Mouse (Mus musculus): ENCODE results near the gene Pdf. TPM values are rescaled to one million over a fixed set of nuclear protein-coding genes. Genes with fewer than 3 reads are reported as not detected.
"Not testable (repeated sequence)": the region's sequence is repeated elsewhere in the genome, so short reads cannot be mapped to it uniquely, and the experiment has no call there.

The Pdf gene
- polyA plus RNA-seq, 1 experiment from 2014 or later: 32.8 TPM

- Histone ChIP-seq H3K9ac (ENCODE audit: low read depth, low read length) (no peak overlapping the region), H3K9me3 (replicated peaks; ENCODE audit: control insufficient read depth, low read length, poor library complexity, severe bottlenecking) (no peaks in the 10 kb centered on the region), H3K27ac (ENCODE audit: low read length) (no peak overlapping the region), H3K4me3 (ENCODE audit: low read depth, low read length) (no peak overlapping the region), H3K27me3 (ENCODE audit: control insufficient read depth, insufficient read depth, low read depth, low read length) (no peaks in the 10 kb centered on the region), H3K36me3 (ENCODE audit: control insufficient read depth, insufficient read depth, low read length) (no peaks in the 10 kb centered on the region), H3K4me1 (ENCODE audit: control insufficient read depth, insufficient read depth, low read length) (peaks cover 20% of the 10 kb centered on the region), H3K4me2 (ENCODE audit: low read length) (no peak overlapping the region)
- WGBS: 86% methylated on average over 3 of the region's 3 CpGs
- no peak for ATAC-seq
Measured at GRCm38 (mm10) chr8:107029310-107029709, 19.1 kb downstream of the Pdf start.

- Histone ChIP-seq H3K36me3 (ENCODE audit: control insufficient read depth, insufficient read depth, low read length) (no peaks in the 10 kb centered on the region), H3K27me3 (ENCODE audit: control insufficient read depth, insufficient read depth, low read depth, low read length) (no peaks in the 10 kb centered on the region), H3K27ac (ENCODE audit: low read length) (no peak overlapping the region), H3K4me3 (ENCODE audit: low read depth, low read length) (no peak overlapping the region), H3K9me3 (replicated peaks; ENCODE audit: control insufficient read depth, low read length, poor library complexity, severe bottlenecking) (no peaks in the 10 kb centered on the region), H3K4me1 (ENCODE audit: control insufficient read depth, insufficient read depth, low read length) (no peaks in the 10 kb centered on the region), H3K9ac (ENCODE audit: low read depth, low read length) (no peak overlapping the region), H3K4me2 (ENCODE audit: low read length) (no peak overlapping the region)
- ATAC-seq: no peak
- 91% methylated on average over 8 of the region's 8 CpGs for WGBS
Measured at GRCm38 (mm10) chr8:107023479-107023878, 24.9 kb downstream of the Pdf start.

- Histone ChIP-seq H3K9ac (ENCODE audit: low read depth, low read length) (no peak overlapping the region), H3K4me2 (ENCODE audit: low read length) (no peak overlapping the region), H3K27me3 (ENCODE audit: control insufficient read depth, insufficient read depth, low read depth, low read length) (no peaks in the 10 kb centered on the region), H3K4me1 (ENCODE audit: control insufficient read depth, insufficient read depth, low read length) (no peaks in the 10 kb centered on the region), H3K9me3 (replicated peaks; ENCODE audit: control insufficient read depth, low read length, poor library complexity, severe bottlenecking) (no peaks in the 10 kb centered on the region), H3K27ac (ENCODE audit: low read length) (no peak overlapping the region), H3K36me3 (ENCODE audit: control insufficient read depth, insufficient read depth, low read length) (peaks cover 3% of the 10 kb centered on the region), H3K4me3 (ENCODE audit: low read depth, low read length) (no peak overlapping the region)
- 95% methylated on average over 1 of the region's 1 CpGs for WGBS
- no peak for ATAC-seq
Measured at GRCm38 (mm10) chr8:107014915-107015314, 33.5 kb downstream of the Pdf start.

DNA sequence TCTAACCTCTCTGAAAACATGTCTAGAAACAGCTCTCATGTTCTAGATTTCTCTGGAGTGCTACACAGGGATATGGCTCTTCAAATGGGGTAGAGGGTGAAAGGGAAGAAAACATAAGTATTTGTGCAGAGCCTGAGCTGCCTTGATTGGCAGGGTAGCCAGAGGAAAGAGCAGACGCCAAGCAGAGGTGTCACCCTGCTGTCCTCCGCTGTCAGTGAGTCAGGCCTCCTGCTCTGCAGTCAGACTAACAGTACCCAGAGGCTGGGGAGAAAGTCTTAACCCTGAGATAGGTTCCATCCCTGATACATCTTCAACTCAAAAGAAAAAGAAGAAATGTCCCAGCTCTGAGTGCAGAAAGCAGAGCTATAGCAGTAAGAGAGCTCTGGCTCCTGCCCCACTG is 35.7 kb downstream of the Pdf start:
- Histone ChIP-seq H3K36me3 (ENCODE audit: control insufficient read depth, insufficient read depth, low read length) (peaks cover 6% of the 10 kb centered on the region), H3K27me3 (ENCODE audit: control insufficient read depth, insufficient read depth, low read depth, low read length) (no peaks in the 10 kb centered on the region), H3K4me3 (ENCODE audit: low read depth, low read length) (no peak overlapping the region), H3K9me3 (replicated peaks; ENCODE audit: control insufficient read depth, low read length, poor library complexity, severe bottlenecking) (no peaks in the 10 kb centered on the region), H3K4me1 (ENCODE audit: control insufficient read depth, insufficient read depth, low read length) (no peaks in the 10 kb centered on the region), H3K27ac (ENCODE audit: low read length) (no peak overlapping the region), H3K4me2 (ENCODE audit: low read length) (no peak overlapping the region), H3K9ac (ENCODE audit: low read depth, low read length) (no peak overlapping the region)
- no peak for ATAC-seq
- WGBS: 94% methylated on average over 2 of the region's 2 CpGs

- H3K4me2 ChIP-seq (ENCODE audit: low read length): no peak overlapping the region
- peaks cover 6% of the 10 kb centered on the region for H3K36me3 ChIP-seq (ENCODE audit: control insufficient read depth, insufficient read depth, low read length)
- no peaks in the 10 kb centered on the region for H3K4me1 ChIP-seq (ENCODE audit: control insufficient read depth, insufficient read depth, low read length)
- ATAC-seq: no peak
- H3K4me3 ChIP-seq (ENCODE audit: low read depth, low read length): no peak overlapping the region
- no peaks in the 10 kb centered on the region for H3K9me3 ChIP-seq (replicated peaks; ENCODE audit: control insufficient read depth, low read length, poor library complexity, severe bottlenecking)
- H3K27ac ChIP-seq (ENCODE audit: low read length): no peak overlapping the region
- no peak overlapping the region for H3K9ac ChIP-seq (ENCODE audit: low read depth, low read length)
- no peaks in the 10 kb centered on the region for H3K27me3 ChIP-seq (ENCODE audit: control insufficient read depth, insufficient read depth, low read depth, low read length)
- 94% methylated on average over 3 of the region's 3 CpGs for WGBS
Measured at GRCm38 (mm10) chr8:107007795-107008194, 40.6 kb downstream of the Pdf start.

- 31% methylated on average over 5 of the region's 5 CpGs for WGBS
Measured at GRCm38 (mm10) chr8:107002532-107002931, 45.9 kb downstream of the Pdf start.

GRCm38 (mm10) chr8:106999068-106999467 is 49.3 kb downstream of the Pdf start:
- H3K36me3 ChIP-seq (ENCODE audit: control insufficient read depth, insufficient read depth, low read length): no peaks in the 10 kb centered on the region
- no peak for ATAC-seq
- WGBS: 90% methylated on average over 1 of the region's 1 CpGs

More at GRCm38 (mm10) chr8:107002532-107002931, 45.9 kb downstream of the Pdf start:
- Histone ChIP-seq H3K4me2 (ENCODE audit: low read length) (no peak overlapping the region), H3K9ac (ENCODE audit: low read depth, low read length) (no peak overlapping the region), H3K36me3 (ENCODE audit: control insufficient read depth, insufficient read depth, low read length) (no peaks in the 10 kb centered on the region), H3K27me3 (ENCODE audit: control insufficient read depth, insufficient read depth, low read depth, low read length) (no peaks in the 10 kb centered on the region), H3K4me3 (ENCODE audit: low read depth, low read length) (no peak overlapping the region), H3K27ac (ENCODE audit: low read length) (no peak overlapping the region), H3K4me1 (ENCODE audit: control insufficient read depth, insufficient read depth, low read length) (no peaks in the 10 kb centered on the region), H3K9me3 (replicated peaks; ENCODE audit: control insufficient read depth, low read length, poor library complexity, severe bottlenecking) (no peaks in the 10 kb centered on the region)
- ATAC-seq: peak; percentile 54; the same call in 1 of the 2 replicates

DNA sequence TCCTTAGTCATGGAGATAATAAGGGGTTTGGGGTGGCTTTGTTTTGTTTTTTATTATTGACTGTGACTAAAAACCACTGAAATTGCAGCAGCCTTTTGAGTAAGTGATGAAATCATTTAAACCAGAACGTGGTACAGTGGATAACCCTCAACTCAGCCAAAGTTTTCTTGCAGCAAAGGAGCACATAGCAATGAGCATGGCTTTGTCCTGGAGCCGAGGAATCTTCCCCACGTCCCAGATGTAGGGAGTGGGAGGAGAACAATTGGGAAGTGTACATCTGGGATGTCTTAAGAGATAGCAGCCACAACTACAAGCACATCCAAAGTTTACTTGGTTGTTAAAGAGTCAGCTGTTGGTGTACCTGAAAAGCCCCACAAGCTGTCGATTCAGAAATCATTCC is 51.0 kb downstream of the Pdf start:
- H3K4me3 ChIP-seq (ENCODE audit: low read depth, low read length): no peak overlapping the region
- H3K4me1 ChIP-seq (ENCODE audit: control insufficient read depth, insufficient read depth, low read length): no peaks in the 10 kb centered on the region
- H3K9ac ChIP-seq (ENCODE audit: low read depth, low read length): no peak overlapping the region
- H3K36me3 ChIP-seq (ENCODE audit: control insufficient read depth, insufficient read depth, low read length): no peaks in the 10 kb centered on the region
- no peaks in the 10 kb centered on the region for H3K9me3 ChIP-seq (replicated peaks; ENCODE audit: control insufficient read depth, low read length, poor library complexity, severe bottlenecking)
- WGBS: 88% methylated on average over 4 of the region's 4 CpGs
- ATAC-seq: no peak
- no peak overlapping the region for H3K4me2 ChIP-seq (ENCODE audit: low read length)
- no peak overlapping the region for H3K27ac ChIP-seq (ENCODE audit: low read length)
- no peaks in the 10 kb centered on the region for H3K27me3 ChIP-seq (ENCODE audit: control insufficient read depth, insufficient read depth, low read depth, low read length)

More at GRCm38 (mm10) chr8:106999068-106999467, 49.3 kb downstream of the Pdf start:
- no peaks in the 10 kb centered on the region for H3K4me1 ChIP-seq (ENCODE audit: control insufficient read depth, insufficient read depth, low read length)
- no peaks in the 10 kb centered on the region for H3K9me3 ChIP-seq (replicated peaks; ENCODE audit: control insufficient read depth, low read length, poor library complexity, severe bottlenecking)
- no peak overlapping the region for H3K4me2 ChIP-seq (ENCODE audit: low read length)
- no peak overlapping the region for H3K4me3 ChIP-seq (ENCODE audit: low read depth, low read length)
- H3K9ac ChIP-seq (ENCODE audit: low read depth, low read length): no peak overlapping the region
- H3K27ac ChIP-seq (ENCODE audit: low read length): no peak overlapping the region
- H3K27me3 ChIP-seq (ENCODE audit: control insufficient read depth, insufficient read depth, low read depth, low read length): no peaks in the 10 kb centered on the region

DNA sequence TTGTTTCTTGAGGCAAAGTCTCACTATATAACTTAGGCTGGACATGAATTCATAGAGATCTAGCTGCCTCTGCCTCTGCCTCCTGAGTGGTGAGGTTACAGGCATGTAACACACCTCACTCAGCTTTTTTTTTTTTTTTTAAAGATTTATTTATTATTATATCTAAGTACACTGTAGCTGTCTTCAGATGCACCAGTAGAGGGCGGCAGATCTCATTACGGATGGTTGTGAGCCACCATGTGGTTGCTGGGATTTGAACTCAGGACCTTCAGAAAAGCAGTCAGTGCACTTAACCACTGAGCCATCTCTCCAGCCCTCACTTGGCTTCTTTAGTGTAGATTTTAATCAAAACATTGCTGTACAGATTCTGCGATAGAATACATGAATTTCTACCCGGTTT is 52.1 kb downstream of the Pdf start:
- not testable (repeated sequence) for H3K4me1 ChIP-seq (ENCODE audit: control insufficient read depth, insufficient read depth, low read length); H3K4me3 ChIP-seq (ENCODE audit: low read depth, low read length); ATAC-seq; H3K9me3 ChIP-seq (replicated peaks; ENCODE audit: control insufficient read depth, low read length, poor library complexity, severe bottlenecking); H3K36me3 ChIP-seq (ENCODE audit: control insufficient read depth, insufficient read depth, low read length); H3K9ac ChIP-seq (ENCODE audit: low read depth, low read length); H3K27ac ChIP-seq (ENCODE audit: low read length); H3K4me2 ChIP-seq (ENCODE audit: low read length); H3K27me3 ChIP-seq (ENCODE audit: control insufficient read depth, insufficient read depth, low read depth, low read length)
- WGBS: 90% methylated on average over 4 of the region's 4 CpGs
